Mouse (Mus musculus): ENCODE data around the gene Nvl. TPM values are rescaled to one million over a fixed set of nuclear protein-coding genes. Genes with fewer than 3 reads are reported as not detected.

Nvl gene
- polyA plus RNA-seq, 1 experiment: 8.6 TPM

DNA sequence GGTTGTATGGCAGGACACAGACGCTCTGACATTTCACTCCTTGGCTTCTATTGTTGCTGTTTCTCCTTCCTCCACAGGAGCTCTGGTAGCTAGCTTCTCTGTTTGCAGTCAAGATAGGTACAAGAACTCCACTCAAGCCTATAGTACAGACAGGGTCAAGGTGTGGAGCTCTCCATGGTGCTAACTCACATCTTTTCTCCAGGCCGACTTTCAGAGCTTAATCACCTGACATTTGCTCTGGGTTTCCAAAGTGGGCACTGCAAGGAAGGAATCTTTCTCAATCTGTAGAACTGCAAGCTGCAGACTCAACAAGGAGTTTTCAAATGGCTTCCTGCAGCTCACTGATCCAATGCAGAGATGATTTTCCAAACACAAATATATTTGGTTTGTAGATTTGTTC is 60.0 kb downstream of the Nvl start:
- Histone ChIP-seq H3K36me3 (ENCODE audit: control insufficient read depth, insufficient read depth, low read length) (no peaks in the 10 kb centered on the region), H3K4me1 (ENCODE audit: control insufficient read depth, insufficient read depth, insufficient read length) (no peaks in the 10 kb centered on the region), H3K27ac (ENCODE audit: insufficient read depth, low read length) (no peak overlapping the region), H3K4me3 (ENCODE audit: extremely low read depth, insufficient read depth, insufficient read length) (no peak overlapping the region), H3K27me3 (ENCODE audit: control insufficient read depth, insufficient read depth, low read length) (no peaks in the 10 kb centered on the region)
- DNase-seq (ENCODE audit: low read depth in 1 of 2, low spot score in 2 of 2): no peak
- TF ChIP-seq POLR2A (IDR thresholded peaks at IDR 0.05; ENCODE audit: low read depth, low read length) (no peak), CTCF (IDR thresholded peaks at IDR 0.05; ENCODE audit: extremely low read depth, insufficient read depth, insufficient read length, insufficient replicate concordance) (no peak)
- 46% methylated on average over 2 of the region's 2 CpGs for whole genome bisulfite sequencing

DNA sequence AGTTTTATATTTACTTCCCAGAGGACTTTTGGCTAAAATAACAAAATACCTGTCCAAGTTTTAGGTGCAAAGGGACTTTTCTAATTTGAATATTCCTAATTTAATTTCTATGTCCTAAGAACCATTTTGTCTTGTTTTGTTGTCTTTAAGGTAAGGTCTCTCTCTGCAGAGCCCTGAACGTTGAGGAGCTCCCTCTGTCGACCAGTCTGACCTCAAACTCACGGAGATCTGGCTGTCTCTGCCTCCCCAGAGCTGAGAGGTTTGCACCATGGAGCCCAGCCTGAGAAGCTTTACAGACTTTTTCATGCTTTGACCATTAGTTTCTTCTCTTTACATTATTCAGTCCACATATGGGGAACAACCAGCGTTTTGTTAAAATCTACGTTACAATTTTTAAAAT is 70.9 kb downstream of the Nvl start:
- Histone ChIP-seq H3K4me3 (ENCODE audit: extremely low read depth, insufficient read depth, insufficient read length) (no peak overlapping the region), H3K36me3 (ENCODE audit: control insufficient read depth, insufficient read depth, low read length) (no peaks in the 10 kb centered on the region), H3K4me1 (ENCODE audit: control insufficient read depth, insufficient read depth, insufficient read length) (no peaks in the 10 kb centered on the region), H3K27me3 (ENCODE audit: control insufficient read depth, insufficient read depth, low read length) (no peaks in the 10 kb centered on the region), H3K27ac (ENCODE audit: insufficient read depth, low read length) (no peak overlapping the region)
- no peak for TF ChIP-seq POLR2A (IDR thresholded peaks at IDR 0.05; ENCODE audit: low read depth, low read length)
- TF ChIP-seq CTCF (IDR thresholded peaks at IDR 0.05; ENCODE audit: extremely low read depth, insufficient read depth, insufficient read length, insufficient replicate concordance): no peak
- WGBS: 42% methylated on average over 5 of the region's 5 CpGs
- no peak for DNase-seq (ENCODE audit: low read depth in 1 of 2, low spot score in 2 of 2)

DNA sequence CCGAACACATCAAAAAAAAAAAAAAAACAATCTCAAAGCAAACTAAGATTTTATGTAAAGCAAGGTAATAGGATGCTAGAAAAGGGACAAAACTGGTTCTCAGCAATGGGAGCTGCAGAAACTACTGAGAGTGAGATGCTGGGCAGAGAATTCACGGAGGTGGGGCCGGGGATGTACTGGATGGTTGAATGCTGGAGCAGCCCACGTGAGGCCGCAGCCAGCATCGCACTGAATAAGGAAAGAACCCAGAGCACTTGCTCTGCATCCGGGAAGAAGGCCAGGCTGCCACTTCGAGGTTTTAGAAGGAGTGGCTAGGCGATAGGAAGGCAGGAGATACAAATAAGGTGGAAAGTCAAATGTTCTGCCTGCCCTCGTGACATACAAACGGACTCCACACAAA is 74.3 kb downstream of the Nvl start:
- no peaks in the 10 kb centered on the region for H3K4me1 ChIP-seq (ENCODE audit: control insufficient read depth, insufficient read depth, insufficient read length)
- H3K27me3 ChIP-seq (ENCODE audit: control insufficient read depth, insufficient read depth, low read length): no peaks in the 10 kb centered on the region
- TF ChIP-seq CTCF (IDR thresholded peaks at IDR 0.05; ENCODE audit: extremely low read depth, insufficient read depth, insufficient read length, insufficient replicate concordance): no peak
- no peak for TF ChIP-seq POLR2A (IDR thresholded peaks at IDR 0.05; ENCODE audit: low read depth, low read length)
- no peaks in the 10 kb centered on the region for H3K36me3 ChIP-seq (ENCODE audit: control insufficient read depth, insufficient read depth, low read length)
- no peak overlapping the region for H3K4me3 ChIP-seq (ENCODE audit: extremely low read depth, insufficient read depth, insufficient read length)
- no peak for DNase-seq (ENCODE audit: low read depth in 1 of 2, low spot score in 2 of 2)
- no peak overlapping the region for H3K27ac ChIP-seq (ENCODE audit: insufficient read depth, low read length)
- 72% methylated on average over 11 of the region's 11 CpGs for WGBS

DNA sequence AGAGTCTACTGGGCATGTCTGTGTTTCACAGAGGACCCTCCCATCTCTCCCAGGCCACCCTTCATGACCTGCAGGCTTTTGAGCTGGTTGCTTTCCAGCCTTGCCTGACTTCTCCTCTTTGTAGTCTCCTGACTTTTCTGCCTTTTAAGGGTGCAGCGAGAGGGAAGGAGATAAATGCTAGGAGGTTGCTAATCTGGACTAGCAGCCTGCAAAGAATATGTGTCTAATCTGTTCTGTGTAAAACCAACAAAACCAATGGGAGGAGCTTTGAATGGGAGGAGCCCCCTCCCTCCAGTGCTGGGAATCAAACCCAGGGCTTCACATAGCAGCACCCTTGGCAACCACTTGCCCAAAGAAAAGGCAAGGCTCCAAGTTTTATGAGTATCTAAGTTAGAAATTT is 75.7 kb downstream of the Nvl start:
- no peak for DNase-seq (ENCODE audit: low read depth in 1 of 2, low spot score in 2 of 2)
- WGBS: 81% methylated on average over 1 of the region's 1 CpGs
- TF ChIP-seq POLR2A (IDR thresholded peaks at IDR 0.05; ENCODE audit: low read depth, low read length): no peak
- no peak for TF ChIP-seq CTCF (IDR thresholded peaks at IDR 0.05; ENCODE audit: extremely low read depth, insufficient read depth, insufficient read length, insufficient replicate concordance)
- H3K27ac ChIP-seq (ENCODE audit: insufficient read depth, low read length): no peak overlapping the region
- H3K4me3 ChIP-seq (ENCODE audit: extremely low read depth, insufficient read depth, insufficient read length): no peak overlapping the region
- no peaks in the 10 kb centered on the region for H3K27me3 ChIP-seq (ENCODE audit: control insufficient read depth, insufficient read depth, low read length)
- no peaks in the 10 kb centered on the region for H3K4me1 ChIP-seq (ENCODE audit: control insufficient read depth, insufficient read depth, insufficient read length)
- no peaks in the 10 kb centered on the region for H3K36me3 ChIP-seq (ENCODE audit: control insufficient read depth, insufficient read depth, low read length)

DNA sequence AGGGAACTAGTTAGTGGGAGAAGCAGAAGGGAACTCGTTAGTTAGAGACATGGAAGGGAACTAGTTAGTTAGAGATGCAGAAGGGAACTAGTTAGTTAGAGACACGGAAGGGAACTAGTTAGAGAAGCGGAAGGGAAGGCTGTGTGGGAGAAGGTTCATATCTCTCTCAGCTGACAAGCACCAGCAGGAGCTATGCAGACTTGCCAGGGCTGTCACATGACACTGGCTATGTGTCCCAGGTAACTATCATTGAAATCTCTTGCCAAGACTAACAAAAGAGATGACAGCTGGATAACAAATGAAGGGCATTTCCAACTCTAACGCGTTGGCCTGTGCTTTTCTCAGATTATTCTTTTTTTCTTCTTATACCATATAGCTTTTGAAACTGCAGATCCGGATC is 79.4 kb downstream of the Nvl start:
- Histone ChIP-seq H3K4me1 (ENCODE audit: control insufficient read depth, insufficient read depth, insufficient read length) (no peaks in the 10 kb centered on the region), H3K27ac (ENCODE audit: insufficient read depth, low read length) (no peak overlapping the region), H3K4me3 (ENCODE audit: extremely low read depth, insufficient read depth, insufficient read length) (no peak overlapping the region), H3K27me3 (ENCODE audit: control insufficient read depth, insufficient read depth, low read length) (no peaks in the 10 kb centered on the region), H3K36me3 (ENCODE audit: control insufficient read depth, insufficient read depth, low read length) (no peaks in the 10 kb centered on the region)
- TF ChIP-seq CTCF (IDR thresholded peaks at IDR 0.05; ENCODE audit: extremely low read depth, insufficient read depth, insufficient read length, insufficient replicate concordance) (no peak), POLR2A (IDR thresholded peaks at IDR 0.05; ENCODE audit: low read depth, low read length) (no peak)
- DNase-seq (ENCODE audit: low read depth in 1 of 2, low spot score in 2 of 2): no peak
- 84% methylated on average over 6 of the region's 6 CpGs for WGBS

DNA sequence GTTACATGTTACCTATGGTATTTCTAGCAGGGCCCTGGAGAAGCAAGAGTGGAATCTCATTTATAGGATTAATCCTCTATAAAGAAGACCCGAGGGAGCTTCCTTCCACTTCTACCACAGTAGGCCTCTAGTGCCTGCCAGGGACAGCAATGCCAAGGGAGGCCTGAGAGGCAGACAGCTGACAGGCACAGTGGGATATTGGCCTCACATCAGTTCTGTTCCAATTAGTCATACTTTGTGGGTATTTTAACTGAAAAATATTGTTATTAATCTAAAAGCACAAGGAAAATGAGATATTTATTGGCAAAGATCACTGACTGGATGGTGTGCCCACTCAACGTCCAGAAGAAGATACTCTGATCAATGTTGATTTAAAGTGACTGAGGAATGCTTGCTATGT is 80.0 kb downstream of the Nvl start:
- no peak for TF ChIP-seq CTCF (IDR thresholded peaks at IDR 0.05; ENCODE audit: extremely low read depth, insufficient read depth, insufficient read length, insufficient replicate concordance)
- no peak for TF ChIP-seq POLR2A (IDR thresholded peaks at IDR 0.05; ENCODE audit: low read depth, low read length)
- no peak for DNase-seq (ENCODE audit: low read depth in 1 of 2, low spot score in 2 of 2)

DNA sequence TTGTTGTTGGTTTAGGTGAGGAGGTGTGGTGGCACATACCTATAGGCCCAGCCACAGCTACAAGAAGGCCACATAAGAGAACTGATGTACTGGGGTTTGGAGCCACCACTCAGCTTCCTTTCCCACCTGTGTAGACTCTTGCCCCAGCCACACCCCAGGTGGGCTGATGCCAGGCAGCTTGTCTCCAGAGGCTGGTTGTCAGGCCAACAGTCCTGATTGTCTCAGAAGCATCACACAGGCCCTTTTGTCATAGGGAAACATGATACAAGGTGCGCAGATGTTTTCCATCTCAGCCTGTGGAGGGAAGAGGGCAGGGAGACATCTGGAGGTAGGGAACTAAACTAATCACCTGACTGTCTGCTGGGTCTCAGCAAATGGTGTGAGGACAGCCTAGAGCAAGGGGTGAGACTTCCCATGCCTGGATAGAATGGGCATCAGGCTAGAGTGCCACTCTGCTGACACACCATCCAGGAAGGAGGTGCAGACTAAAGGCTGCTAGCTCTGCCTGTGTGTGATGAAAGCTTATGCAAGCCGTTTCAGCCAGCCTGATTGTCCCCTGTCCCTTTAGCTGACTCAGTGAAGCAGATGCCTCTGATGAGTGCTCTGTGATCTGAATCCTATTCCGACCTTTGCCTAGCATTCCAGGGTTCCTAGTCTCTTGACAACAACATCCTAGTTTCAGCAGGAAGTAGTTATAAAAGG is 82.1 kb downstream of the Nvl start:
- Histone ChIP-seq H3K4me1 (ENCODE audit: control insufficient read depth, insufficient read depth, insufficient read length) (no peaks in the 10 kb centered on the region), H3K27ac (ENCODE audit: insufficient read depth, low read length) (no peak overlapping the region), H3K27me3 (ENCODE audit: control insufficient read depth, insufficient read depth, low read length) (no peaks in the 10 kb centered on the region), H3K4me3 (ENCODE audit: extremely low read depth, insufficient read depth, insufficient read length) (no peak overlapping the region), H3K36me3 (ENCODE audit: control insufficient read depth, insufficient read depth, low read length) (no peaks in the 10 kb centered on the region)
- WGBS: 79% methylated on average over 3 of the region's 3 CpGs
- TF ChIP-seq CTCF (IDR thresholded peaks at IDR 0.05; ENCODE audit: extremely low read depth, insufficient read depth, insufficient read length, insufficient replicate concordance) (no peak), POLR2A (IDR thresholded peaks at IDR 0.05; ENCODE audit: low read depth, low read length) (no peak)
- DNase-seq (ENCODE audit: low read depth in 1 of 2, low spot score in 2 of 2): no peak

More for the DNA sequence above, 80.0 kb downstream of the Nvl start:
- no peak overlapping the region for H3K4me3 ChIP-seq (ENCODE audit: extremely low read depth, insufficient read depth, insufficient read length)
- no peak overlapping the region for H3K27ac ChIP-seq (ENCODE audit: insufficient read depth, low read length)
- H3K27me3 ChIP-seq (ENCODE audit: control insufficient read depth, insufficient read depth, low read length): no peaks in the 10 kb centered on the region
- H3K36me3 ChIP-seq (ENCODE audit: control insufficient read depth, insufficient read depth, low read length): no peaks in the 10 kb centered on the region
- no peaks in the 10 kb centered on the region for H3K4me1 ChIP-seq (ENCODE audit: control insufficient read depth, insufficient read depth, insufficient read length)
- 72% methylated on average over 2 of the region's 2 CpGs for WGBS

All from spleen, adult 2 months (tissue).